Mouse (Mus musculus): ENCODE data around the gene Lrmda. TPM values are rescaled to one million over a fixed set of nuclear protein-coding genes. Genes with fewer than 3 reads are reported as not detected.

The Lrmda gene
- polyA plus RNA-seq, 1 experiment from 2014 or later = 0.25 TPM

DNA sequence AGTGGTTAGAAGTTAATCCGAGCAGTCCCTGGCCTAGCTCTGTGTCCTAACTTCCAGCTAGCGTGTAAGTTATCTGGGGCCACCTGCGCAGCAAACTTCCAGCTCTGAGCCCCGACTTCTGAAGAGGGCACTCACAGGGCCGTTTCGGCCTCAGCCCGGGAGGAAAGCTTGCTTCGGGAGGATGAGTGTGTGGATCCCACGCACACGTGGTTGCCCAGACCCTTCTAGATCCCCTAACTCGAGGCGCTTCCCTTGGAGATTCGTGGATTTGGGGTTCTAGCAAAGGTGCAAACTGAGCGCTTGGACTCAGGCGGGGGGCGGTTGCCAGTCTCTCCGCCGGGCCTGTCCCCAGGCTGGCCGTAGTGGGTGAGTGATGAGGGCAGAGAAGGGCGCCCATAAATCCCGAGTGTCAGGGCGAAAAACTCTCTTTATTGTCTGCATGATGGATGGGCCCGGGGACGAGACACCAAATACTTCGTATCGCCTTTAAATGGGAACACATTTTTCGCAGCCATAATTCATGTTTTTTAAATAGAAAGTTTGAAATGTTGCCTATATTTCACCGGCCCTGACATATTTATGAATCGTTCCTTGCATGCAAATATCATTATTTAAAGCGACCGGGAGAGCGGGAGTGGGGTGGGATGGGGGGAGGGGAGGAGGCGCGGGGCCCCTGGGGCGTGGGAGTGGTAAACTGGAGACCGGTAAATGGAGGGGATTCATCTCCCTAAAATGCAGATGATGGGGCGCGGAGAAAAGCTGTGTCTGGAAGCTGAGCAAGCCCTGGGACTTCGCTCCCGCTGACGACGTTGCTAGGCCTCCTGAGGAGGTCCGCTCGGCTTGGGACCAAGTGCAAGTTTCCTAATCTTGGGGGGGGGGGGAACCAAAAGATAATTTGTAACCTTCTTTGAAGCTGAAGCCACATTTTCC is 25.2 kb upstream of the Lrmda start:
- ATAC-seq (ENCODE audit: low read depth) = no peak
- peaks cover 27% of the 10 kb centered on the region for H3K4me1 ChIP-seq (replicated peaks)
- H3K4me3 ChIP-seq (replicated peaks) = peak overlapping the region; percentile 62
- H3K27me3 ChIP-seq = peaks cover 79% of the 10 kb centered on the region
- DNase-seq = no peak
- peak overlapping the region; percentile 43; the same call in 1 of the 2 replicates for H3K9ac ChIP-seq
- no peak overlapping the region for H3K27ac ChIP-seq
- no peaks in the 10 kb centered on the region for H3K9me3 ChIP-seq (replicated peaks)
- peak overlapping the region; percentile 80 for H3K4me2 ChIP-seq
- WGBS (ENCODE audit: insufficient replicate concordance) = 2% methylated on average over 44 of the region's 44 CpGs
- no peaks in the 10 kb centered on the region for H3K36me3 ChIP-seq

DNA sequence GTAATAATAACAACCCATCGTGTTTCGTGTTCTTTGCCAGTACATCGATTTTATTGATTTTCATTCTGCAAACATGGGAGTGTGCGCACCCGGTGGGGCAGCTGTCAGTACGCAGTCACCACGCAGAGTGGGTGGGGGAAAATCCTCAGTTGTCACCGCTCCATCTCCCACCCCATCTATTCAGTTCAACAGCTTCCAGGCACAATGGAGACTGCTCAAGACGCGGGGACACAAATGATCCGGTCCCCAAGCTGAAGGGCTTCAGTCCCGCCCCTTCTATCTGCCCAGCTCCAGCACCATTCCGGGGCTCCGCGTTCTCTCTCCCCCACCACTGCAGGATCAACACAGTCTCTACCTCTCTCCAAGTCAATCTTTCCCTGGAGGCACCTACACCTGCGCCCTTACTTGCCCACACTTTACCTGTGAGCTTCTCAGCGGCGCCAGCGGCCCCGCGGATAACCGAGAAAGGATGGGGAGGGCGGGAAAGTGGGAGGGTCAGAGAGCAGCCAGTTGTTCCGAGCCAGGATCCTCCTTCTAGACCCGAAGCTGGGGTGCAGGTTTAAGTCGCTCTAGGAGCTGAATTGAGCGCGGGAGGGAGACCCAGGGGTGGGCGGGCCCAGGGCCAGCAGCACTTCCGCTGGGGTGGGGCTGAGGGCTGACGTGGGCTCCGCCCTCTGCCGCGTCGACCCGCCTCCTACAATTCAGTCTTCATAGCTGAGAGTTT is 24.3 kb upstream of the Lrmda start:
- Histone ChIP-seq H3K27me3 (peaks cover 70% of the 10 kb centered on the region), H3K4me1 (replicated peaks) (peaks cover 27% of the 10 kb centered on the region), H3K9ac (peak overlapping the region; percentile 43), H3K27ac (no peak overlapping the region), H3K4me3 (replicated peaks) (peak overlapping the region; percentile 62), H3K36me3 (no peaks in the 10 kb centered on the region), H3K9me3 (replicated peaks) (no peaks in the 10 kb centered on the region), H3K4me2 (peak overlapping the region; percentile 80)
- peak; percentile 77 for ATAC-seq (ENCODE audit: low read depth)
- DNase-seq = no peak
- WGBS (ENCODE audit: insufficient replicate concordance) = under 1% methylated on average over 36 of the region's 36 CpGs

DNA sequence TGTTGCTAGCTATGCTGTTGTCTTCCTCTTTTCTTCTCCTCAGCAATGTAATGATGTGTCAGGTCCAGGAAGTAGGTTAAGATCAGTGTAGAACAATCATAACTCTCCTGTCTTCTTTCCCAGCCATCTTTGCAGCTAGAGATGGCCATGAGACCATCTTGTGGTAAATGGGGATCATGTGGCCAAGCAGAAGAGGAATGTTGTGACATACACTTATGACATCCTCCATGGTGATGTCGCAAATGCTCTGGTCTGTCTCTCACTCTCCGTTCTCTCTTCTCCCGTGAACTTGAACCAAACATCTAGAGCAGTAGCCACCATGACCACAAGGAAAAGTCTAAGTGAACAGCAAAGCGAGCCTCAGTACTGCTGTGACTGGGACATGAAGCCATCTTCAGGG is 19.9 kb upstream of the Lrmda start:
- H3K9ac ChIP-seq = no peak overlapping the region
- no peak for ATAC-seq (ENCODE audit: low read depth)

DNA sequence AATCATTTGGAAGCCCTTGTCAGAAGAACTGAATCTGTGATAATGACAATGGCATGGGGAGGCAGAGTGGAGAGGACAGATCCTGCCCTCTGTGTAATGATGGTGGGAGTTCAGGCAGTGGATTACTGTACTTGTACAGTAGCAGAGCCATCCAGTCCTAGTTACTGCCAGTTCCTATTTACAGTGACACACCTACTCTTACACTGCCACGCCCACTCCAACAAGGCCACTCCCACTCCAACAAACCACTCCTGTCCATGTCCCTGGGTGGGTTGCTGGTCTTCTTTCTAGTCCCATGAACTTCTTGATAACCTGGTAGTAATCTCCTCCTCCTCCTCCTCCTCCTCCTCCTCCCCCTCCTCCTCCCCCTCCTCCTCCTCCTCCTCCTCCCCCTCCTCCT is 16.3 kb upstream of the Lrmda start:
- WGBS (ENCODE audit: insufficient replicate concordance) = 50% methylated on average over 1 of the region's 1 CpGs
- Histone ChIP-seq H3K4me3 (replicated peaks) (no peak overlapping the region), H3K9ac (no peak overlapping the region), H3K9me3 (replicated peaks) (no peaks in the 10 kb centered on the region), H3K27me3 (peaks cover 13% of the 10 kb centered on the region; the same call in 1 of the 2 replicates), H3K4me2 (no peak overlapping the region), H3K27ac (no peak overlapping the region), H3K4me1 (replicated peaks) (0 out of 2 replicates have a peak, but pooled peaks cover 3% of the 10 kb centered on the region), H3K36me3 (no peaks in the 10 kb centered on the region)
- DNase-seq = no peak
- no peak for ATAC-seq (ENCODE audit: low read depth)

More for the DNA sequence above, 19.9 kb upstream of the Lrmda start:
- Histone ChIP-seq H3K27me3 (peaks cover 31% of the 10 kb centered on the region), H3K4me2 (no peak overlapping the region), H3K9me3 (replicated peaks) (no peaks in the 10 kb centered on the region), H3K36me3 (no peaks in the 10 kb centered on the region), H3K4me3 (replicated peaks) (no peak overlapping the region), H3K4me1 (replicated peaks) (peaks cover 14% of the 10 kb centered on the region), H3K27ac (no peak overlapping the region)
- WGBS (ENCODE audit: insufficient replicate concordance) = 63% methylated on average over 4 of the region's 4 CpGs
- DNase-seq = no peak

DNA sequence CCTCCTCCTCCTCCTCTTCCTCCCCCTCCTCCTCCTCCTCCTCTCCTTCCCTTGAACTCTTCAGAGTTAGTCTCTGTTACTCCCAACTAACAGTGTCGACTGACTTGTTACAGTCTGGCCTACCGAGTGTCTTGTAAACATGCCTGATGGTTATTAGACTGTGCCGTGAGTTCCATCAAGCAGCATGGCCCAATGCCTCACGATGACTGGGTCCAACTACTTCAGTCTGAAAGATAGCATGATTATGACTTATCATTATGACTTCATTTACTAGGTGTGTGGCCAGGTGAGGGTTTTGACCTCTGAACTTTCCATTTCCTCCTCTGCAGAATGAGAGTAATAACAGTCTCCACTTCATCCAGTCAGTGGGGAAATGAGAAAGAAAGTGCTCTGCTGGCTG is 15.9 kb upstream of the Lrmda start:
- no peaks in the 10 kb centered on the region for H3K36me3 ChIP-seq
- DNase-seq (no peak), ATAC-seq (ENCODE audit: low read depth) (no peak)
- H3K4me1 ChIP-seq (replicated peaks) = 0 out of 2 replicates have a peak, but pooled peaks cover 3% of the 10 kb centered on the region
- no peaks in the 10 kb centered on the region for H3K9me3 ChIP-seq (replicated peaks)
- H3K9ac ChIP-seq = no peak overlapping the region
- no peak overlapping the region for H3K27ac ChIP-seq
- peaks cover 14% of the 10 kb centered on the region; the same call in 1 of the 2 replicates for H3K27me3 ChIP-seq
- H3K4me3 ChIP-seq (replicated peaks) = no peak overlapping the region
- no peak overlapping the region for H3K4me2 ChIP-seq
- WGBS (ENCODE audit: insufficient replicate concordance) = 70% methylated on average over 4 of the region's 4 CpGs

DNA sequence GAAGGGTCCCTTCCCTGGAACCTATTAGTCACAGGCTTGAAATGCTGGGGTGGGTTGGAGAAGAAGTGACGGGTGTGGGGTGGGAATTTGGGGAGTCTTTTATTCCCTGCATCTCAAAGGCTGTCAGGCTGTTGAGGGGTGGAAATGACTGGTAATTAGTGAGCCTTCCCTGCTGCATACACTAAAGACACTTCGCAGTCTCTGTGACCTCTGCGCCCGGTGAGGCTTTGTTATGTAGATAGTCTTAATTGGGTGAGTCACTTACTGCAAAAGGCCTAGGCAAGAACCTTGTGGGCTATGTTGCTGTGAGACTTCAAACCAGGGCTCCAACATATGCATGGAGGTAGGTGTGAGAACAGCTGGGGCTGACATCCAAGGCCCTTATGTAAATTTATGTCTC is 14.6 kb upstream of the Lrmda start:
- WGBS (ENCODE audit: insufficient replicate concordance) = 73% methylated on average over 4 of the region's 4 CpGs
- 0 out of 2 replicates have a peak, but pooled peaks cover 3% of the 10 kb centered on the region for H3K4me1 ChIP-seq (replicated peaks)
- no peak overlapping the region for H3K4me2 ChIP-seq
- H3K27ac ChIP-seq = no peak overlapping the region
- H3K27me3 ChIP-seq = peaks cover 14% of the 10 kb centered on the region; the same call in 1 of the 2 replicates
- no peak overlapping the region for H3K4me3 ChIP-seq (replicated peaks)
- ATAC-seq (ENCODE audit: low read depth) = no peak
- DNase-seq = no peak
- H3K36me3 ChIP-seq = no peaks in the 10 kb centered on the region
- no peak overlapping the region for H3K9ac ChIP-seq
- no peaks in the 10 kb centered on the region for H3K9me3 ChIP-seq (replicated peaks)

DNA sequence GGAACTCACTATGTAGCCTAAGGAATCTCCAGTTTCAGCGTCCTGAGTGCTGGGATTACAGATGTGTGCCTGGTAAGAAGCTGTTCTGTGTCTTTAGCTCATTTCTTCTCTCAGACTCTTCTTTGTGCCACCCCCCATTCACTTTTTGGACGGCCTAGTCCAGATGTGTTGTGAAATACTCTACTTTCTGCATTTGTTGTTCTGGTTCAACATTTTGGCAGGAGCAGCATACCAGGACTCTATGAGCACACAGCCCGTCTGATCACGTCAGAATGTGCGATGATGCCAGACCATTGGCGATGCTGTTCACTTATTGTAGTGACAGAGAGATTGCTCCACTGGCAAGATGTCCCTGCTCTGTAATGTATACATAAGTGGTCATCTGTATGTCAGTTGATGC is 12.5 kb upstream of the Lrmda start:
- no peak overlapping the region for H3K4me3 ChIP-seq (replicated peaks)
- H3K27ac ChIP-seq = no peak overlapping the region
- H3K4me1 ChIP-seq (replicated peaks) = 0 out of 2 replicates have a peak, but pooled peaks cover 3% of the 10 kb centered on the region
- no peak for DNase-seq
- peaks cover 14% of the 10 kb centered on the region; the same call in 1 of the 2 replicates for H3K27me3 ChIP-seq
- no peaks in the 10 kb centered on the region for H3K36me3 ChIP-seq
- no peak overlapping the region for H3K4me2 ChIP-seq
- WGBS (ENCODE audit: insufficient replicate concordance) = 68% methylated on average over 6 of the region's 6 CpGs
- ATAC-seq (ENCODE audit: low read depth) = no peak
- H3K9me3 ChIP-seq (replicated peaks) = no peaks in the 10 kb centered on the region
- no peak overlapping the region for H3K9ac ChIP-seq

DNA sequence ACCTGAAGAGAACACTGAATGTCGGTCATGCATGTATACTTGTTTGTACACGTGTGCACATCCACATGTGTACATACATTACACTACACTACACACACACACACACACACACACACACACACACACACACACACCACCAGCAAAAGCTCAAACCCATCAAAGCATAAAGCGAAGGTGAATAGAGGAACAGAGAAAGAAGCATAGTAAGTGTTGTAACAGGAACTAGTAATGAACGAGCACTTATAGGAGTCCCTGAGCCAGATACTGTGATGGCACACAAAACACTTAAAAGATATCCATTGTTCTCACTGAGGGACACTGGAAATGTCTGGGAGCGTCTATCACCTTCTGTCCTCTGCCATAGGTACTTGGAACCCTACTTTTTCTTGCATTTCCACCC is 5.2 kb upstream of the Lrmda start:
- H3K36me3 ChIP-seq = no peaks in the 10 kb centered on the region
- no peak for ATAC-seq (ENCODE audit: low read depth)
- peaks cover 5% of the 10 kb centered on the region; the same call in 1 of the 2 replicates for H3K27me3 ChIP-seq
- no peak overlapping the region for H3K4me3 ChIP-seq (replicated peaks)
- no peak for DNase-seq
- WGBS (ENCODE audit: insufficient replicate concordance) = 50% methylated on average over 5 of the region's 5 CpGs
- no peak overlapping the region for H3K4me2 ChIP-seq
- no peaks in the 10 kb centered on the region for H3K9me3 ChIP-seq (replicated peaks)
- H3K27ac ChIP-seq = no peak overlapping the region
- peaks cover 6% of the 10 kb centered on the region for H3K4me1 ChIP-seq (replicated peaks)
- H3K9ac ChIP-seq = no peak overlapping the region

DNA sequence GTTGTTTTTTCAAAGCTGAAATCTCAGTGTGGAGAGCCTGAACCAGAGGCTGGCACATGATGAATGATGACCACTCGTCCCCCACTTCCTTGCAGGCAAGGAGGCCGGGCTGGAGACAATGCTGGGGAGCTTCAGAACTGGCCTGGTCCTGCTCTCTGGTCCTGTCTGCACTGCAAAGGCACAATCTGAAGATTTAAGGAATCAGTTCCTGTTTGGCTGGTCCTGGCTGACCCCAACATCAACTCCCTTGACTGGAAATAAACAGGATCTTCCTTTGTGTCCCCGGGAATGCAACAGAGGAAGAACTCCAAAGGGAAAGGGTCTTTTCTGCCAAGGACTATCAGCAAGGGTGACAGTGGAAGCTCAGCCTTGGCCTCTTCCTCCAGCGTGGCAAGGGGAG is 4.7 kb upstream of the Lrmda start:
- ATAC-seq (ENCODE audit: low read depth) (no peak), DNase-seq (no peak)
- no peaks in the 10 kb centered on the region for H3K9me3 ChIP-seq (replicated peaks)
- no peak overlapping the region for H3K9ac ChIP-seq
- no peak overlapping the region for H3K27ac ChIP-seq
- 26% methylated on average over 4 of the region's 4 CpGs for WGBS (ENCODE audit: insufficient replicate concordance)
- H3K4me2 ChIP-seq = no peak overlapping the region
- H3K36me3 ChIP-seq = no peaks in the 10 kb centered on the region
- no peak overlapping the region for H3K4me3 ChIP-seq (replicated peaks)
- peaks cover 10% of the 10 kb centered on the region for H3K4me1 ChIP-seq (replicated peaks)
- peaks cover 5% of the 10 kb centered on the region; the same call in 1 of the 2 replicates for H3K27me3 ChIP-seq

DNA sequence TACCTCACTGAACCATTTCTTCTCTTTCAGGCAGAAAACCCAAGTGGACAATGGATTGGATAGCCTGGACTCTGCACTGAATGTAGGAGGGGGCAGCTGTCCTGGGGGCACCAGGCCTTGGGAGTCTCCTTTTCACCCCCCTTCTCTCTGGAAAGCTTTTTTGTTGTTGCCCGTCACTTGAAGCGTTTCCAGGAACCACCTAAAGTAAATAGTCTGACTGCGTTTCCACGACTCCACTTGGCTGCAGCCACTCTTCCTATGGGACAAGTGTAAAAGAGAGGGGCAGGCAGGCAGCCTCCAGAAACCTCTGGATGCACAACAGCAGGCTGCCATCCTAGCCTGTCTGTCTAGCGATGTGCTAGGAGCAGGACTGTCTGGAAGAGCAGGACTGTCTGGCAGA is 2.5 kb upstream of the Lrmda start:
- H3K27ac ChIP-seq = no peak overlapping the region
- peaks cover 7% of the 10 kb centered on the region; the same call in 1 of the 2 replicates for H3K27me3 ChIP-seq
- WGBS (ENCODE audit: insufficient replicate concordance) = 52% methylated on average over 5 of the region's 5 CpGs

More for the DNA sequence above, 2.5 kb upstream of the Lrmda start:
- Histone ChIP-seq H3K9me3 (replicated peaks) (no peaks in the 10 kb centered on the region), H3K36me3 (no peaks in the 10 kb centered on the region), H3K4me2 (no peak overlapping the region), H3K9ac (no peak overlapping the region), H3K4me3 (replicated peaks) (no peak overlapping the region), H3K4me1 (replicated peaks) (peaks cover 24% of the 10 kb centered on the region)
- ATAC-seq (ENCODE audit: low read depth) (no peak), DNase-seq (no peak)
